Mouse (Mus musculus) midbrain, embryonic 16.5 days (tissue): ENCODE measurements around the gene Nav3. TPM values are rescaled to one million over a fixed set of nuclear protein-coding genes. Genes with fewer than 3 reads are reported as not detected.
A peak's percentile ranks its signal among the peaks of the same experiment; 100 is the strongest.

Experiments used
- ATAC-seq: fragments of 200-750 bp; cut with Nextera tagmentation; 2 replicates; pipeline ENCODE4 v1.8.0; 2017; ENCODE audit warnings: moderate TSS enrichment
- H3K27ac ChIP-seq: fragments of 300-500 bp; sonication (generic); 2 replicates; pipeline ENCODE4 v1.5.1; 2014; ENCODE audit warnings: mild to moderate bottlenecking, low read length, mixed read lengths
- H3K27me3 ChIP-seq: fragments of 300-500 bp; sonication (generic); 2 replicates; pipeline ENCODE4 v1.6.1; 2014; ENCODE audit warnings: low read depth, low read length, mixed read lengths; ENCODE audit not compliant: control insufficient read depth, insufficient read depth
- H3K36me3 ChIP-seq: fragments of 300-500 bp; sonication (generic); 2 replicates; pipeline ENCODE4 v1.6.1; 2014; ENCODE audit warnings: mild to moderate bottlenecking, low read length, moderate library complexity, mixed read lengths; ENCODE audit not compliant: control insufficient read depth, insufficient read depth
- H3K4me1 ChIP-seq: fragments of 300-500 bp; sonication (generic); 2 replicates; pipeline ENCODE4 v1.6.1; 2014; ENCODE audit warnings: mild to moderate bottlenecking, low read length, mixed read lengths; ENCODE audit not compliant: control insufficient read depth, insufficient read depth
- H3K4me2 ChIP-seq: fragments of 300-500 bp; sonication (generic); 2 replicates; pipeline ENCODE4 v1.6.1; 2014; ENCODE audit warnings: mild to moderate bottlenecking, low read length, mixed read lengths
- H3K4me3 ChIP-seq: fragments of 300-500 bp; sonication (generic); 2 replicates; pipeline ENCODE4 v1.5.1; 2014; ENCODE audit warnings: low read depth, mild to moderate bottlenecking, low read length, moderate library complexity, mixed read lengths
- H3K9ac ChIP-seq: fragments of 300-500 bp; sonication (generic); 2 replicates; pipeline ENCODE4 v1.6.1; 2014; ENCODE audit warnings: low read depth, low read length, mixed read lengths
- H3K9me3 ChIP-seq: fragments of 300-500 bp; sonication (generic); replicated peaks from 2 replicates; pipeline ENCODE4 v1.6.1; 2014; ENCODE audit warnings: mild to moderate bottlenecking, low read length, mixed read lengths; ENCODE audit not compliant: control insufficient read depth, poor library complexity, severe bottlenecking
- WGBS: fragments of 180-500 bp; shearing (Covaris S2); extraction: QIAGEN DNeasy Blood & Tissue Kit; methylation state at CpG from one replicate; pipeline ENCODE4 v1.1.7; 2014; 5-methylcytosine and 5-hydroxymethylcytosine counted together
- polyA plus RNA-seq: library from polyadenylated mRNA; unstranded; fragments of >200 nt; fragmentation: Nextera tagmentation; extraction: Ambion mirVana; gene quantifications from 2 replicates; pipeline ENCODE4 v1.2.1, GENCODE M21; 2015

Nav3 gene
- polyA plus RNA-seq, 1 experiment from 2014 or later = 18.7 TPM

GRCm38 (mm10) chr10:110272818-110273217 lies 183.2 kb downstream of the Nav3 start:
- Histone ChIP-seq H3K36me3 (no peaks in the 10 kb centered on the region), H3K4me2 (no peak overlapping the region), H3K27ac (no peak overlapping the region), H3K4me1 (no peaks in the 10 kb centered on the region; the same call in 1 of the 2 replicates), H3K9ac (no peak overlapping the region), H3K9me3 (no peaks in the 10 kb centered on the region), H3K4me3 (no peak overlapping the region), H3K27me3 (no peaks in the 10 kb centered on the region)
- WGBS = 71% methylated on average over 2 of the region's 2 CpGs
- ATAC-seq = no peak

- H3K9ac ChIP-seq = no peak overlapping the region
- no peak overlapping the region for H3K27ac ChIP-seq
- no peaks in the 10 kb centered on the region for H3K9me3 ChIP-seq
- H3K36me3 ChIP-seq = no peaks in the 10 kb centered on the region
- H3K4me2 ChIP-seq = no peak overlapping the region
- no peaks in the 10 kb centered on the region for H3K27me3 ChIP-seq
- no peak overlapping the region for H3K4me3 ChIP-seq
- 89% methylated on average over 1 of the region's 1 CpGs for WGBS
- no peak for ATAC-seq
- no peaks in the 10 kb centered on the region; the same call in 1 of the 2 replicates for H3K4me1 ChIP-seq
These were observed 185.4 kb downstream of the Nav3 start for GRCm38 (mm10) chr10:110270561-110270960.

- ATAC-seq = 0 out of 2 replicates have a peak, but pooled peaks have one; percentile 11
- Histone ChIP-seq H3K36me3 (no peaks in the 10 kb centered on the region), H3K9me3 (no peaks in the 10 kb centered on the region), H3K4me1 (peaks cover 5% of the 10 kb centered on the region), H3K4me3 (no peak overlapping the region), H3K27ac (peak overlapping the region; percentile 66), H3K4me2 (no peak overlapping the region), H3K27me3 (no peaks in the 10 kb centered on the region), H3K9ac (no peak overlapping the region)
- 42% methylated on average over 3 of the region's 3 CpGs for WGBS
These were observed 213.9 kb downstream of the Nav3 start for GRCm38 (mm10) chr10:110242128-110242561.

GRCm38 (mm10) chr10:110240667-110241066 lies 215.3 kb downstream of the Nav3 start:
- peaks cover 8% of the 10 kb centered on the region for H3K4me1 ChIP-seq
- no peak overlapping the region for H3K27ac ChIP-seq
- H3K36me3 ChIP-seq = no peaks in the 10 kb centered on the region
- no peak overlapping the region for H3K4me2 ChIP-seq
- H3K9me3 ChIP-seq = no peaks in the 10 kb centered on the region
- H3K4me3 ChIP-seq = no peak overlapping the region
- no peak overlapping the region for H3K9ac ChIP-seq
- ATAC-seq = no peak
- 32% methylated on average over 3 of the region's 3 CpGs for WGBS
- no peaks in the 10 kb centered on the region for H3K27me3 ChIP-seq

- Histone ChIP-seq H3K27ac (peak overlapping the region; percentile 39), H3K27me3 (no peaks in the 10 kb centered on the region), H3K4me2 (peak overlapping the region; percentile 19; the same call in 1 of the 2 replicates), H3K36me3 (no peaks in the 10 kb centered on the region), H3K4me3 (no peak overlapping the region), H3K4me1 (peaks cover 15% of the 10 kb centered on the region), H3K9me3 (no peaks in the 10 kb centered on the region), H3K9ac (no peak overlapping the region)
- WGBS = 46% methylated on average over 6 of the region's 6 CpGs
- ATAC-seq = 0 out of 2 replicates have a peak, but pooled peaks have one; percentile 8
These were observed 222.6 kb downstream of the Nav3 start for GRCm38 (mm10) chr10:110233307-110233930.

- Histone ChIP-seq H3K27ac (no peak overlapping the region), H3K27me3 (no peaks in the 10 kb centered on the region), H3K9me3 (no peaks in the 10 kb centered on the region), H3K9ac (no peak overlapping the region), H3K4me3 (no peak overlapping the region), H3K36me3 (no peaks in the 10 kb centered on the region), H3K4me1 (no peaks in the 10 kb centered on the region), H3K4me2 (no peak overlapping the region)
- ATAC-seq = no peak
- WGBS = 90% methylated on average over 5 of the region's 5 CpGs
These were observed 249.6 kb downstream of the Nav3 start for GRCm38 (mm10) chr10:110206411-110206810.

GRCm38 (mm10) chr10:110204121-110204697 lies 251.8 kb downstream of the Nav3 start:
- no peaks in the 10 kb centered on the region for H3K4me1 ChIP-seq
- no peak for ATAC-seq
- WGBS = 90% methylated on average over 5 of the region's 5 CpGs
- H3K27ac ChIP-seq = no peak overlapping the region
- H3K9me3 ChIP-seq = no peaks in the 10 kb centered on the region
- no peak overlapping the region for H3K4me3 ChIP-seq
- H3K27me3 ChIP-seq = no peaks in the 10 kb centered on the region
- H3K9ac ChIP-seq = no peak overlapping the region
- no peaks in the 10 kb centered on the region for H3K36me3 ChIP-seq
- H3K4me2 ChIP-seq = no peak overlapping the region

- H3K9ac ChIP-seq = no peak overlapping the region
- no peak for ATAC-seq
- H3K4me1 ChIP-seq = peaks cover 10% of the 10 kb centered on the region
- 40% methylated on average over 4 of the region's 4 CpGs for WGBS
- no peaks in the 10 kb centered on the region for H3K9me3 ChIP-seq
- H3K27me3 ChIP-seq = no peaks in the 10 kb centered on the region
- H3K4me3 ChIP-seq = no peak overlapping the region
- H3K27ac ChIP-seq = peak overlapping the region; percentile 47; the same call in 1 of the 2 replicates
- H3K36me3 ChIP-seq = no peaks in the 10 kb centered on the region
- H3K4me2 ChIP-seq = no peak overlapping the region
These were observed 263.1 kb downstream of the Nav3 start for GRCm38 (mm10) chr10:110192881-110193280.
